Mouse (Mus musculus) midbrain, embryonic 13.5 days (tissue): Measurements from ENCODE around the gene Zfp106. TPM values are rescaled to one million over a fixed set of nuclear protein-coding genes. Genes with fewer than 3 reads are reported as not detected.
A peak's percentile ranks its signal among the peaks of the same experiment; 100 is the strongest.

Experiments used
- ATAC-seq: fragments of 200-750 bp; cut with Nextera tagmentation; 2 replicates; pipeline ENCODE4 v1.8.0; 2017; ENCODE audit warnings: mild to moderate bottlenecking, moderate TSS enrichment, moderate library complexity
- H3K27ac ChIP-seq: fragments of 300-500 bp; sonication (generic); 2 replicates; pipeline ENCODE4 v1.5.1; 2015; ENCODE audit warnings: inconsistent platforms, mild to moderate bottlenecking, moderate library complexity
- H3K27me3 ChIP-seq: fragments of 300-500 bp; sonication (generic); 2 replicates; pipeline ENCODE4 v1.6.1; 2015; ENCODE audit warnings: mild to moderate bottlenecking, inconsistent platforms
- H3K36me3 ChIP-seq: fragments of 300-500 bp; sonication (generic); 2 replicates; pipeline ENCODE4 v1.6.1; 2015; ENCODE audit warnings: mild to moderate bottlenecking, inconsistent platforms
- H3K4me1 ChIP-seq: fragments of 300-500 bp; sonication (generic); replicated peaks from 2 replicates; pipeline ENCODE4 v1.6.1; 2015; ENCODE audit warnings: inconsistent platforms
- H3K4me2 ChIP-seq: fragments of 300-500 bp; sonication (generic); replicated peaks from 2 replicates; pipeline ENCODE4 v1.6.1; 2015; ENCODE audit warnings: moderate library complexity, mild to moderate bottlenecking, inconsistent platforms
- H3K4me3 ChIP-seq: fragments of 300-500 bp; sonication (generic); replicated peaks from 2 replicates; pipeline ENCODE4 v1.5.1; 2015; ENCODE audit warnings: mild to moderate bottlenecking, inconsistent platforms
- H3K9ac ChIP-seq: fragments of 300-500 bp; sonication (generic); replicated peaks from 2 replicates; pipeline ENCODE4 v1.6.1; 2015; ENCODE audit warnings: mild to moderate bottlenecking, inconsistent platforms
- H3K9me3 ChIP-seq: fragments of 300-500 bp; sonication (generic); 2 replicates; pipeline ENCODE4 v1.6.1; 2016; ENCODE audit warnings: mild to moderate bottlenecking, inconsistent platforms
- WGBS: fragments of 180-500 bp; shearing (Covaris S2); methylation state at CpG from one replicate; pipeline ENCODE4 v1.1.7; 2015; 5-methylcytosine and 5-hydroxymethylcytosine counted together
- polyA plus RNA-seq: library from polyadenylated mRNA; unstranded; fragments of >200 nt; fragmentation: Nextera tagmentation; extraction: Ambion mirVana; gene quantifications from 2 replicates; pipeline ENCODE4 v1.2.1, GENCODE M21; 2015

Zfp106 gene
- 46.7 and 54.2 TPM in 2 replicates for polyA plus RNA-seq

DNA sequence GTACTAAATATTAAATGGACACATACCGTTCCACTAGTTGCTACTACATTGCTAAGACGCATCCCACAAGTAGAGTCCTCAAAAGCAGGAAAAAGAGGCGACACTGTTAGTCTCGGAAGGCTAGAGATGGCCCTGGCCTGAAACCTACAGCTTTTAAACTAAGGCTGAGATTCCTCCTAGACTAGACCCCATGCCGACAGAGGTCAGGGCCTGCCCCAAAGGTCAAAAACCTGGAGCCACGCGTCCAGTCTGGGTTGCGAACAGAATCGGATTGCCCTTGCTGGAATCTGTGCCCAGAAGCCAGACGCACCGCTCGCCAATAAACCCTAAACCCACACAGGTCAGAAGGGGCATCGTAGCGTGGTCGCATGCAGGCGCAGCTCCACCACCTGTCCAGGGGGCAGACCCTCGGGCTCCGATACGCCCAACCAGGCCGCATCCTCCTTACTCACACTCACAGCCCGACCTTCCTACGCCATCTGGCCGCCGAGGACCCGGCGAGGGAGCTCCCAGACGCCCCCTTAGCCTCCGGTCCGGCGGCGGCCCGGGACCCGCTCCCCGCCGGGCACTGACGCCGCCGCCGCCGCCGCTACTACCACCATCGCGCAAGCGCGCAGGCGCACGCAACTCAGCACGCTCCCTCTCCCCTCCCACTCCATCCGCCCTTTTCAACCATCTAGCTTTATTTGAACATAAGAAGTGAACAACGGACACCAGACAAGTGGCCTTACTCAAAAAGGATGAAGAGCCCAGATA lies at the start of gene Zfp106:
TSS of gene Zfp106 (minus strand) at position 609 of the 756 bp plus-strand sequence.
- Histone ChIP-seq H3K27ac (peak within 1 kb of the TSS; percentile 65), H3K4me3 (peak within 1 kb of the TSS; percentile 93), H3K9ac (peak within 1 kb of the TSS; percentile 95), H3K27me3 (no peaks in the 10 kb centered on the region), H3K9me3 (no peaks in the 10 kb centered on the region), H3K4me2 (peak within 1 kb of the TSS; percentile 89), H3K4me1 (peaks cover 29% of the 10 kb centered on the region), H3K36me3 (0 out of 2 replicates have a peak, but pooled peaks cover 2% of the 10 kb centered on the region)
- peak; percentile 88 for ATAC-seq
- WGBS = under 1% methylated on average over 50 of the region's 50 CpGs

DNA sequence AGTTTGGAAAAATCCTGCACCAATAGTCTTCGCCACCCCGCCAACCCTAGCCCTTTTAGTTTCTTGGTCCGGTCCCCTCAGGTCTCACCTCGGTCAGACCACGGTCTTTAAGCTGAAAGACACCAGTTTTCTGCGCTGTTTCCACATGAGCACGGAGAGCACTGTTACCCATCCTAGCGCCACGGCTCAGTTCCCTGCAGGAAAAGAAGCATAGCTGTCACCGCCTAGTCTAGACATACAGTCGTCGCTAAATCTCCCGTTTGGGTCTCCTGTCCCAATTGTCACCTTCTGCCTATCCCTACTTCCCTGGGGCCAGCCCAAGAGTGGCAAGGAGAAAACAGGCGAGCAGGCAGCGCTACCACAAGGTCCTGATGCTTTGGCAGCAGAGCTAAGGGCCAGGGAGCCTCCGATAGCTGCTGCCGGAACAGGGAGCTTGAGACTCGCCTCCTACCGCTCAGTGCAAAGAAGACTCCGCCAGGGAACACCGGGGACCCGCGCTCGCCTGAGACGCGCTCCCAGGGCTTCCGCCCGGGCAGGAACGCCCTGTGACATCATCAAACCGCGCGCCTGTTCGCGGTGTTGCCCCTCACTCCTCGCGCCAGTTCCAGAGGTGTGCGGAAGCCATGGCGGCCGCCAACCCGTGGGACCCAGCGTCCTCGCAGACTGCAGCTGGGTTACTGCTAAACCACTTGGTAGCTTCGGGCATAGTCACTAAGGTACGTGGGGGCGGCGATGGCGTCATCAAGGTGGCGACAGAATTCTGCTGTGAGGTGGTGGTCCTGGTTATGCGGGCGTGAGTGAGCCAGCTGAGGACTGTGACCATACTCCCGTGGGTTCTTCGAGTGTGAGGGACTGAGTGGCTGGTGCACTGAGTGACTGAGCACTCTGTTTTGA lies 45.4 kb upstream of the Zfp106 start, which contains the start of the genes Haus2 and Lrrc57:
TSS of gene Haus2 (plus strand) at position 554 of the 894 bp plus-strand sequence.
TSS of gene Lrrc57 (minus strand) at position 691 of the 894 bp plus-strand sequence.
- peak within 1 kb of the TSS; percentile 88 for H3K4me3 ChIP-seq
- peaks cover 28% of the 10 kb centered on the region; the same call in 1 of the 2 replicates for H3K36me3 ChIP-seq
- under 1% methylated on average over 52 of the region's 52 CpGs for WGBS
- peak; percentile 98 for ATAC-seq
- H3K9ac ChIP-seq = peak within 1 kb of the TSS; percentile 87
- H3K4me1 ChIP-seq = peaks cover 26% of the 10 kb centered on the region
- no peaks in the 10 kb centered on the region for H3K9me3 ChIP-seq
- peak within 1 kb of the TSS; percentile 93 for H3K27ac ChIP-seq
- no peaks in the 10 kb centered on the region for H3K27me3 ChIP-seq
- peak within 1 kb of the TSS; percentile 90 for H3K4me2 ChIP-seq

DNA sequence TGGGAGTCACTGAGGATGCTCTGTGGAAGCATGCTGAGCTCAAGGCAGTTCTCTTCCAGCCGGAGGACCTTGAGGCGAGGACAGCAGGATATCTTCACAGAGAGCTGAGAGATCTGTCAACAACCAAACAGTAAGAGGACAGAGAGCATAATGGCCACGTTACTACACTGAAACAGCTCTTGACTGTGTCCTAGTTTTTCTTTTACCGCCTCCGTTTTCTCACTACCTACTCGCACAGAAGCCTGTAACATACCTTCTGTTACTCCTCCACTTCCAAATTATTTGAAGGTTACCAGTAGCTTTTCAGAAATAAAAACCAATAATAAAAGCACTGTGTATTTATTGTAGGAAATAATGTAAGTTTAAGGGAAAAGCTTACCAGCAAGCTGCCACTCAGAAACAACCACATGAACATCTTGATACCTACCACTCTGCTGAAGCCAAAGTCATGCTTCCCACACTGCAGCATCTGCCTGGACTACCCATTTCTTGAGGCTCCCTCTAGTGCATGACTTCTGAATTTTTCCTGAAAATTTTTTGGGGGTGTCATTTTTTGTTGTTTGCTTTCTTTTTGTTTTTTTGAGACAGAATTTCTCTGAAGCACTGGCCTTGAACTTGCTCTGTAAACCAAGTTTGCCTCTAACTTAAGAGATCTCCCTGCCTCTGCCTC lies 42.5 kb upstream of the Zfp106 start:
- ATAC-seq = no peak
- Histone ChIP-seq H3K27ac (no peak overlapping the region), H3K4me3 (no peak overlapping the region), H3K9me3 (no peaks in the 10 kb centered on the region), H3K4me2 (no peak overlapping the region), H3K4me1 (peaks cover 25% of the 10 kb centered on the region), H3K27me3 (no peaks in the 10 kb centered on the region), H3K9ac (no peak overlapping the region), H3K36me3 (peaks cover 32% of the 10 kb centered on the region)
- 87% methylated on average over 6 of the region's 6 CpGs for WGBS

DNA sequence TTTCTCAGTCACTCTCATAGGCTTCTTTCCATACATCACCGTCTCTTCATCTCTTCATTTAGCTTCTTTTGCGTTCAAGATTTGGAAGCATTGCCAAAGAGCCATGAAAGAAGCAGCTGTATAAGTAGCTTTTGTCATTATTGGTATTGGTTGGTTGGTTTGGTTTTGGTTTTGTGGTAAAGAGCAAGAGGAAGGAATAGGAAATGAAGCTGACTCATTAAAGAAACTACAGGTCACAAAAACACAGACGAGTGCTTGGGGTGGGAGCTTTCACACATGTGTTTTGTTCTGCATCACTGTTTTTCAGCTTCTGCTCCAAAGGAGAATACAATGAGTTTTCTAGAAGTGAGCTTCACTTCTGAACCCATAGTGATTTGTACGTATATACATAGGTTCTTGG lies 35.9 kb upstream of the Zfp106 start:
- H3K27me3 ChIP-seq = no peaks in the 10 kb centered on the region
- no peak for ATAC-seq
- H3K36me3 ChIP-seq = peaks cover 68% of the 10 kb centered on the region
- H3K4me2 ChIP-seq = no peak overlapping the region
- no peak overlapping the region for H3K27ac ChIP-seq
- H3K9ac ChIP-seq = no peak overlapping the region
- H3K4me3 ChIP-seq = no peak overlapping the region
- no peaks in the 10 kb centered on the region for H3K9me3 ChIP-seq
- WGBS = 95% methylated on average over 4 of the region's 4 CpGs
- H3K4me1 ChIP-seq = no peaks in the 10 kb centered on the region

DNA sequence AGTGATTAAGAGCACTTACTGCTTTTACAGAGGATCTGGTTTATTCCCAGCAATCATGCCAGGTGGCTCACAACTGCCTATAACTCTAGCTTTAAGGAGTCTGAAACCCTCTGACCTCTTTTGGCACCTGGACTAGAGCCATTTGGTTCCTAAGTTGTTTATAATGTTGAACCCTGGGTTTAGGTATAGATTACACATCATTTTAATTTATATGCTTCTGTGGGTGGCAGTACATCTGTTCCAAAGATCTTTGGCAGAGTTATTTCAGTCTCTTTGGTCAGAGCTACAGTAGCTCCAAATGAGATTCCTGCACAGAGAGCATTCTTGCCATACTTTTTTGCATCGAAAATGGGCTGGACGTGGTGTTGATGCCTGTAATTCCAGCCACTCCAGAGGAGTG lies 34.1 kb upstream of the Zfp106 start:
- no peaks in the 10 kb centered on the region for H3K9me3 ChIP-seq
- H3K9ac ChIP-seq = no peak overlapping the region
- H3K36me3 ChIP-seq = peaks cover 65% of the 10 kb centered on the region
- ATAC-seq = no peak
- 93% methylated on average over 2 of the region's 2 CpGs for WGBS
- no peak overlapping the region for H3K27ac ChIP-seq
- H3K4me3 ChIP-seq = no peak overlapping the region
- H3K27me3 ChIP-seq = no peaks in the 10 kb centered on the region
- no peak overlapping the region for H3K4me2 ChIP-seq
- H3K4me1 ChIP-seq = no peaks in the 10 kb centered on the region

DNA sequence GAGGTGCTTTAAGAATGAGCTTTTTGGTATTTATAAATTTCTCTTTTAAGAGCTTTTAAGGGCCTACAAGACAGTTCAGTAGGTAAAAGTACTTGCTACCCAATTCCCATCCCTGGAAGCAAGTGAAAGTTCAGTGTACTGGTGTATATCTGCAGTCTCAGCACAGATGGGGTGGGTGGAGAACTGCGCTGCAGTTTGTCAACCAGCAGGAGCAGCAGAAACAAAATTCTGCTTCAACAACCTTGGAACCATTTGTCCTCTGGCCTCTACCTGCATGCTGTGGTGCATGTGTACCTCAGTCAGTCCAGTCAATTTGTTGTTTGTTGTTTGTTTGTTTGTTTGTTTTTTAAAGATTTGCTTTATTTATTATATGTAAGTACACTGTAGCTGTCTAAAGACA lies 28.6 kb upstream of the Zfp106 start:
- peaks cover 52% of the 10 kb centered on the region for H3K36me3 ChIP-seq

DNA sequence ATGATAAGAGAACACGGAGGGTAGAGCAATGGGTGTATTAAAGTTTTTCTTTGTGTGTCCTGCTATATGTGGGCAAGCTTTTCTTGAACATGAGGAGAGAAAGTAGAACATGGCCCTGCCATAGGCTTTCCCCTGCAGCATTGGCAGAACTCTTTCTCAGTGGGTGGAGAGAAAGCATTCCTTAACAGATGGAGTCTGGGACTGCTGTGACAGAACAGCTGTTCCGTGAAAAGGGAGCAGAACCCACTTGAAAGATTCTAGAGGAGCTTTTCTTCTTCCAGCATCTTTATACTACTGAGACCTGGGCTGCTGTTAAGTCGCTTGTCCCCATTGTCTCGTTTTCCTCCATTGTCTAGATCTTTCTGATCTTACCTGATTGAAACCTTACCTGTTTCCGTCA lies 26.1 kb upstream of the Zfp106 start:
- Histone ChIP-seq H3K27me3 (no peaks in the 10 kb centered on the region), H3K9me3 (no peaks in the 10 kb centered on the region), H3K9ac (no peak overlapping the region), H3K4me1 (no peaks in the 10 kb centered on the region), H3K4me3 (no peak overlapping the region), H3K4me2 (no peak overlapping the region), H3K27ac (no peak overlapping the region), H3K36me3 (peaks cover 46% of the 10 kb centered on the region)
- no peak for ATAC-seq
- WGBS = 83% methylated on average over 5 of the region's 5 CpGs

More for the DNA sequence above, 28.6 kb upstream of the Zfp106 start:
- H3K27ac ChIP-seq = no peak overlapping the region
- WGBS = 93% methylated on average over 1 of the region's 1 CpGs
- no peaks in the 10 kb centered on the region for H3K9me3 ChIP-seq
- no peak overlapping the region for H3K4me3 ChIP-seq
- H3K4me2 ChIP-seq = no peak overlapping the region
- no peaks in the 10 kb centered on the region for H3K4me1 ChIP-seq
- no peak for ATAC-seq
- no peak overlapping the region for H3K9ac ChIP-seq
- no peaks in the 10 kb centered on the region for H3K27me3 ChIP-seq

DNA sequence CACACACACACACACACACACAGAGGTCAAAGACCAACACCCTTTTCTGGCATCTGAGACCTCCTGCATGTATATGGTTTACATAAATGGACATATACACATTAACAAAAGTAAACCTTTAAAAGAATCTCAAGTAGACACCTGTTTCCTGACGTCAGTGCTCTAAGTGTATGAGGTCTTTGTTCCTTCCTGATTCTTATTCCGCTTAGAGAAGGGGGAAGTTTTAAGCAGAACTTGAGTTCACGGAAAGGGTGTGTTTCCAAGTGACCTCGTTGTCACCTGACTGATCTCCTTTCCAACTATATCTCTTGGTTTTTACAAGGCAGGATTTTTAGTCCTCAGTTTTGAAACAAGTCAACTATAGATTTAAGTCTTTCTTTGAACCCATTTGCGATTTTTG lies 14.6 kb upstream of the Zfp106 start:
- Histone ChIP-seq H3K36me3 (no peaks in the 10 kb centered on the region), H3K27ac (no peak overlapping the region), H3K4me1 (no peaks in the 10 kb centered on the region), H3K27me3 (no peaks in the 10 kb centered on the region), H3K9me3 (no peaks in the 10 kb centered on the region), H3K4me3 (no peak overlapping the region), H3K4me2 (no peak overlapping the region), H3K9ac (no peak overlapping the region)
- WGBS = 85% methylated on average over 5 of the region's 5 CpGs
- ATAC-seq = no peak

DNA sequence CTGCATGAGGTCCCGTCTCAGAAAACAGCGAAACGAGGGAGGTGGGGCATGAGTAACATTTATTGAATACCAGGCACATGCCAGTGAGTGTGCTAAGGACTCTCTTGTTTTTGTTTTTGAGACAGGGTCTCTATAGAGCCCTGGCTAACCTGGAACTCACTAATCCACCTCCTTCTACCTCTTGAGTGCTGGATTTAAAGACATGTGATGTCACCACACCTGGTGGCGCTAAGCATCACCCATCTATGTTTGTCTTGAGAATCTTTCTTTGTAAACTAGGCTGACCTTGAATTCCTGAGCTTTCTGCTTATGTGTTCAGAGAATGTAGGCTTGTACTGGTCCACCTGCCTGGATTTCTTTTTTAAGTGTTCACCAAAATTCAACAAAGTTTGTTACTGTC lies 14.2 kb upstream of the Zfp106 start:
- WGBS = 89% methylated on average over 4 of the region's 4 CpGs
- Histone ChIP-seq H3K9me3 (no peaks in the 10 kb centered on the region), H3K4me3 (no peak overlapping the region), H3K4me2 (no peak overlapping the region), H3K9ac (no peak overlapping the region), H3K27ac (no peak overlapping the region), H3K4me1 (no peaks in the 10 kb centered on the region), H3K36me3 (no peaks in the 10 kb centered on the region), H3K27me3 (no peaks in the 10 kb centered on the region)
- ATAC-seq = no peak

DNA sequence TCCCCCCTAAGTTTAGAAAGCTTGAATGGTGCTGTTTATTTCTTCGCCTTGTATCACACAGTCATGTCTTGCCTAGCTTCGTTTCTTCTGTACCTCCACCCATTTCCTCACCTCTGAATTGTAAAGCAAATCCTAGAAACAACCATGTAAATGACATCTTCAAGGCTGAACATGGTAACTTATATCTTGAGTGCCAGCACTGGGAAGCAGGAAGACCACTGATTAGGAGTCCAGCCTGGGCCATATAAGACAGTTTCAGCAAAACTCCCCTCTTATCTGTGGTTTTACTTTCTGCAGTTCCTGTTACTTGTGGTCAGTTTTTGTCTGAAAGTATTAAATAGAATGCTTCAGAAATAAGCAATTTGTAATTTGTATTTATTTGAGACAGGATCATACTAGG lies 12.3 kb upstream of the Zfp106 start:
- no peaks in the 10 kb centered on the region for H3K4me1 ChIP-seq
- peaks cover 6% of the 10 kb centered on the region; the same call in 1 of the 2 replicates for H3K36me3 ChIP-seq
- 90% methylated on average over 2 of the region's 2 CpGs for WGBS
- no peak overlapping the region for H3K27ac ChIP-seq
- ATAC-seq = no peak
- H3K4me3 ChIP-seq = no peak overlapping the region
- H3K9me3 ChIP-seq = no peaks in the 10 kb centered on the region
- no peak overlapping the region for H3K4me2 ChIP-seq
- no peaks in the 10 kb centered on the region for H3K27me3 ChIP-seq
- no peak overlapping the region for H3K9ac ChIP-seq

DNA sequence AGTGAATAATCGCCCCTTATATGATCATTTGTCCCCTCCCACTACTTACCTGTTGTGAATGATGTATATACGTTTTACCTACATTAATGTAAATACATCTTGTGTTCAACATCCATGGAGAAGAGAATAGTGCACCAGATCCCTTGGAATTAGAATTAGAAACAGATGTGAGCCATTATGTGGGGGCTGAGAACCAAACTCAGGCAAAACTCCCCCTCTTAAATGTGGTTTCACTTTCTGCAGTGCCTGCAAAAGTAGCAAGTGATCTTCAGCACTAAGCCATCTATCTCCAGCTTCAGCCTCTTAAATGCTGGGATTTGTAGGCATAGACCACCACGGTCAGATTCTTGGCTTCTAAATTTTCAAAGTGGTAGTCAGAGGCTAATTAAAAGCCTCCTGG lies 11.5 kb upstream of the Zfp106 start:
- Histone ChIP-seq H3K9me3 (no peaks in the 10 kb centered on the region), H3K4me2 (no peak overlapping the region), H3K4me1 (no peaks in the 10 kb centered on the region), H3K9ac (no peak overlapping the region), H3K4me3 (no peak overlapping the region), H3K27ac (no peak overlapping the region), H3K27me3 (no peaks in the 10 kb centered on the region), H3K36me3 (peaks cover 6% of the 10 kb centered on the region; the same call in 1 of the 2 replicates)
- ATAC-seq = no peak
- WGBS = 92% methylated on average over 3 of the region's 3 CpGs
